ENCODE assay signal across 22 mouse cellular contexts in genomic region chr14:49265286-49266002, GRCm38 (mm10). TPM values are rescaled to one million over a fixed set of nuclear protein-coding genes. Genes with fewer than 3 reads are reported as not detected.
"Had no signal": no experiment of that assay in that cellular context is flagged by ENCODE, and none has a peak within 500 bp of the region (broad histone marks: within the 10 kb centered on the region; RNA-seq: fewer than 3 reads in every experiment).

No protein-coding gene starts in this region.

- H3K9me3 ChIP-seq: limb, embryonic 10.5 days; limb, embryonic 13.5 days; liver, embryonic 12.5 days; liver, embryonic 15.5 days; midbrain, embryonic 12.5 days had no signal

- H3K27me3 ChIP-seq: limb, embryonic 13.5 days; liver, embryonic 12.5 days; liver, embryonic 15.5 days; midbrain, embryonic 12.5 days had no signal

- H3K4me2 ChIP-seq: limb, embryonic 13.5 days; liver, embryonic 12.5 days; liver, embryonic 15.5 days; midbrain, embryonic 12.5 days had no signal

- H3K9ac ChIP-seq: limb, embryonic 13.5 days; liver, embryonic 12.5 days; liver, embryonic 15.5 days; midbrain, embryonic 12.5 days had no signal

- H3K4me3 ChIP-seq: layer of hippocampus, adult 2 months; limb, embryonic 10.5 days; limb, embryonic 13.5 days; liver, embryonic 12.5 days; liver, embryonic 15.5 days; midbrain, embryonic 12.5 days had no signal

- ATAC-seq: hindbrain, postnatal 0 days; inflammation-experienced regulatory T-cells, adult 6 months; liver, embryonic 12.5 days; lung, postnatal 0 days; midbrain, embryonic 16.5 days had no signal

- DNase-seq: kidney, adult 2 months; kidney, postnatal 25 days; layer of hippocampus, adult 9-11 months; liver; thymus, adult 18-20 months; thymus, postnatal 36 days had no signal

- H3K4me1 ChIP-seq: limb, embryonic 10.5 days; limb, embryonic 13.5 days; liver, embryonic 12.5 days; liver, embryonic 15.5 days; midbrain, embryonic 12.5 days had no signal

- H3K36me3 ChIP-seq: limb, embryonic 10.5 days; limb, embryonic 13.5 days; liver, embryonic 12.5 days; liver, embryonic 15.5 days; midbrain, embryonic 12.5 days had no signal

- H3K27ac ChIP-seq: hindbrain, postnatal 0 days; kidney, postnatal 0 days; layer of hippocampus, adult 2 months; limb, embryonic 10.5 days; limb, embryonic 13.5 days; liver, embryonic 12.5 days; liver, embryonic 15.5 days; midbrain, embryonic 12.5 days had no signal

RNA-seq across cellular contexts. Expression of gene ccdc198, which starts 20.2 kb away (rescaled TPM):
- total RNA-seq: hindbrain, postnatal 0 days; layer of hippocampus, adult 2 months; layer of hippocampus, postnatal 25 days; left cerebral cortex, adult 18-20 months; left cerebral cortex, postnatal 25 days had no signal
- polyA plus RNA-seq: spleen, adult 2 months; urinary bladder, adult 2 months had no signal
